Mouse (Mus musculus): Measurements from ENCODE around the gene Opa3.

The Opa3 gene

DNA sequence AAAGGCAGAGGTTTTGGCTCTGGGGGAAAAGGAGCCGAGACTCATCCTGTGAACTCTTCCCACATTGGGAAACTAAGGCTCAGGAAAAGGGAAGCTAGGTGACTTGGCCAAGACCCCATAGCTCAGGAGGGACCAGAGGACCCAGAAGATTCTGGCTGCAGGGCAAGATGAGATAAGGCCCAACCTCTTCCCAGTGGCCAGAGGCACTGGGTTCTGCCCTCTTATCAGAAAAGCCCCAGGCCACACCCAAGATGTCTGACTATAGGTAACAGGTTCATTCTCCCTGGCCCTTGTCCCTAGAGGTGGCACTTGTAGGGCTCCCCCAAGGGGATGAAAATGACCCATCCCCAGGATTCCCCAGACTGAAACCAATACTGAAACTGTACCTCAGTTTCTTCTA, 18.7 kb downstream of the Opa3 start:
- DNase-seq (ENCODE audit: low spot score in 2 of 2): no peak

DNA sequence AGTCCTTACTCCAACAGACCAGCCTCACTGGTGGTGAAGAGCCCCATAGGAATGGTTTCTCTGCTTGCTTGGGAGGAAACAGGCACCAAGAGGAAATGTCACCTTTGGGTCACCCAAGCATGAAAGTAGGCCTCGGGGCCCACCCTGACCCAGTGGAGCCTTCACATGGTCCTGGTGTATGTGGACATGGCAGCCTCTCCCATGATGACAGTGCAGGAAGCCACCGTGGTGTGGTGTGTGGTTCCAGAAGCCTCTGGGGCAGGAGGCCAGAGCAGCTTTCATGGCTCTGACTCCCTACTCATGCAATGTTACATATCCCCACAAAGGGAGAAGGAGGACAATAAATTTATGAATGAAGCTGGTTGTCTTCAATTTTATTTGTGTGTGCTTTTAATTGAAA, 19.4 kb downstream of the Opa3 start:
- no peak for DNase-seq (ENCODE audit: low spot score in 2 of 2)

DNA sequence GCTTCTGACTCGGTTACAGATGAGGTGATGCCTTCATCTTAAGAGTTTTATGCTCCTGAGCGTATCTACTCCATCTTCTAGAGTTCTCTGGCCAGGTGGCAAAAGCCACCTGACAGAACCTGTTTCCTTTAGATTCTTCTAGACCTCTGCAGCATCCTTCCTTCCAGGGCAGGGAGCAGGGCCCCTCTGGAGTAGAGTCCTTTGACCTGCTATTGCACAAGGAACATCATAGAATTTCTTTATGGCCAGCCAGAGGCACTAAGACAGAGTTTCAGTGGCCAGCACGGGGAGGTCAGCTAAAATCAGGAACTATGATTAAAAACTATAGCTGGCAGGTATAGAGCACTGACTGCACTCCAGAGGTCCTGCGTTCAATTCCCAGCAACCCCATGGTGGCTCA, 23.9 kb downstream of the Opa3 start:
- no peak for DNase-seq (ENCODE audit: low spot score in 2 of 2)

DNA sequence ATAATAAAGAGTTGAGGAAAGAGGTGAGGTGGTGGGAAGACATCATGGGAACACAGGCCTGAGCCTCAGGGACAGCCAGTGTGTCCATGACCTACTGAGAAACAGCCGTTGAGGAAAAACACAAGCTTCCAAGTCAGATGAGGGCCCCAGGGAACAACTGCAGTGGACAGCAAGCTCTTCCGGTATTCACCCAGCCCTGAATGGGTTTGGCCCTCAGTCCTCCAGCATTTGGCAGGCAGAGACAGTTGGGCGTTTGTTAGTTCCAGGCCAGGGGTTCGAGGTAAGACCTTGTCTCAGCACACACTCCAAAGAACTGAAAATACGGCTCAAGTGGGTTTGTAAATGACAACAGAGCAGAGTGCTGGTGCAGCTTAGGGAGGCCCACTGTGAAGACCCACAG, 25.3 kb downstream of the Opa3 start:
- no peak for DNase-seq (ENCODE audit: low spot score in 2 of 2)

DNA sequence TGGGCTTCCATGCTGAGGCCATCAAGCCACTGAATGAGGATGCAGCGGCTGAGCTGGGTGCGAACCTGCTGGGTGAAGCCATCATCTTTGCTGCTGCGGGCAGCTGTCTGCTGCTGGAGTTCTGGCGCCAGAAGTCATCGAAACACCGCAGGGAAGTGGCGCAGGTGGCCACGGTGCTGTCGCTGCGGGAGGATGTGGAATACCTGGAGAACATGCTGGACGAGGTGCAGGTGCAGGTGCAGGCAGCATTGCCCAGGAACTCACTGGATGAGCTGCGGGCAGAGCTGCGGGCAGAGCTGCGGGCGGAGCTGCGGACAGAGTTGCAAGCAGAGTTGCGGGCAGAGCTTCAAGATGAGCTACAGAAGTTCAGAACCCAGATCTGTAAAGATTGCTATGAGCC, 27.3 kb downstream of the Opa3 start:
- DNase-seq (ENCODE audit: low spot score in 2 of 2): no peak

DNA sequence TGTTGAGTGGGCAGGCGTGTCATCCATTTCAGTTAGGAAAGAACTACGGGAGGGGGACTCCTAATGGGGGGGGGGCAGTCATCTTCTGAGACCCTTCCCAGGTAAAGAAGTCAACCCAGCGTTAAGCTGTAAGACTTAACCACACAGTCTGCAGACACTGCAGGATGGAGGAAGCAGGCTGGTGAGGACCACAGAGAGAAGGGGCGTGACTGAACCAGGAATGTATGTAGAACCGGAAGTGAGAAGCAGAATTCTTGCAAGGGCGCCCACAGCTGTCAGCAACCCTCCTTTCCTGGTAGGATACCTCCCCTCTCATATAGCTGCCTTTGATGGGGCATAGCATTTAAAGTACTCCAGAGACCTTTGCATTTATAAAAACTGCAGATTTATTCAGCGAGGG, 28.4 kb downstream of the Opa3 start:
- DNase-seq (ENCODE audit: low spot score in 2 of 2): no peak

DNA sequence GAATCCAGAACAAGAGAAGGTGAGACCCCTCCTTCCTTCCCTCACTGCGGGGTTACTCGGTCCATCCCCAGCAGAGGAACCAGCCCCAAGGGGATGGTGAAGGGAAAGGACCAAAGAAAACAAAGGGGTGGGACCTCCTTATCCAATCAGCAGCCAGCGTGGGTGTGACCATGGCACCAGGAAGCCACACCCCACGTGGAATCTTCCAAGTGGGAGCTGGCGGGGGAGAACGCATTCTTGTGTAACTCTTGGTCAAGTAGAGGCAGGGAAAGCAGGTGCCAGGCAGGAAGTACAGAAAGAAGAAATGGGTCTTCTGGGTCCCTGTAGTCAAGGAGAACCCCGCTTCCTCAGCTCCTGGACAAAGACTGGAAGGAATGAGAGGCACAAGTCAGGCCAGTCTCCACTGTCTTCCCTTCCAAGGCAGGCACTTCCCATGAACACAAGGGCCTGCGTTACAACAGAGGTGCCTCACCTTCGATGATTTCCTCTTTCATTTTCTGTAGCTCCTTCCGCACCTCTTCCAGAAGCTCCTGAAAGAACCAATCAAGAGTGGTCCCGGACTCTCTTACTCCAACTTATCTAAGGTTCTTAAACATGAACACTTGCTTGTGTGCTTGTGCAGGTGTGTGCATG, 29.4 kb downstream of the Opa3 start:
- peak; percentile 50 to 62 for DNase-seq (ENCODE audit: low spot score in 2 of 2)

DNA sequence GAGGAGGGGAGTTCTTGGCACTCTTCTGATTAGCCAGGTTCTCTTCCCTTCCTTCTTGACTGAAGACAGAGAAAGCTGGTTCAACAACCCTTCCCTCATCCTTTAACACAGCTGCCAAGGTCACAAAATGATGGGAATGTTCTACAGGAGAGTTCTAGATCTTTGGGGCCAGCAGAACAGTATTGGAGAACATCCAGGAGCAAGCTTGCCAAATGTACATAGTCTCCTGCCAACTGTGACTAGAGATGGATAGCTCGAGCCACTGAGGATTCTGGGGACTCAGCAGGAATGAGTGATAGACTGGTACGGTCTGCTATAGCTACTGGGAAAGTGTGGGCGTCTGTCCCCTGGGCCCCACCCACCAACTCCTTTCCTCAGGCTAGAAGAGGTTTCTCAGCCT, 30.2 kb downstream of the Opa3 start:
- DNase-seq (ENCODE audit: low spot score in 2 of 2): no peak

DNA sequence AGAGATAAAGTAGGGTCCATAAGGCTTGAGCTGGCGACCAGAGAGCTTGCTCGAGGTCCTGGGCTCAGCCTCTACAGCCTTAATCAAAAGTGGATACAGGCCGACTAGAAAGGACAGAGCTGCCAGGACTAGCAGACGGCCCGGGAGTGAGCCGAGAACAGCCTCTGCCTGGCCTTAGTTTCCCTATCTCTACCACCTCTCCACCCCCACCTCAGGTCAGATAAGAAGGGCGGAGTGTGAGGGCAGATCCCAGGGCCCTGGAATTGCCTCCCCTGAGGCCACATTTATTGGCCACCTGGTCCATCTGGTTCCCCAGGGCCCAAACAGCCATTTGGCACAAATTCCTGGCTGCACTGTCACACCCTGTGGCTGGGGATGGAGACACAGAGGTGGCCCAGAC, 37.0 kb downstream of the Opa3 start:
- DNase-seq (ENCODE audit: low spot score in 2 of 2): no peak

DNA sequence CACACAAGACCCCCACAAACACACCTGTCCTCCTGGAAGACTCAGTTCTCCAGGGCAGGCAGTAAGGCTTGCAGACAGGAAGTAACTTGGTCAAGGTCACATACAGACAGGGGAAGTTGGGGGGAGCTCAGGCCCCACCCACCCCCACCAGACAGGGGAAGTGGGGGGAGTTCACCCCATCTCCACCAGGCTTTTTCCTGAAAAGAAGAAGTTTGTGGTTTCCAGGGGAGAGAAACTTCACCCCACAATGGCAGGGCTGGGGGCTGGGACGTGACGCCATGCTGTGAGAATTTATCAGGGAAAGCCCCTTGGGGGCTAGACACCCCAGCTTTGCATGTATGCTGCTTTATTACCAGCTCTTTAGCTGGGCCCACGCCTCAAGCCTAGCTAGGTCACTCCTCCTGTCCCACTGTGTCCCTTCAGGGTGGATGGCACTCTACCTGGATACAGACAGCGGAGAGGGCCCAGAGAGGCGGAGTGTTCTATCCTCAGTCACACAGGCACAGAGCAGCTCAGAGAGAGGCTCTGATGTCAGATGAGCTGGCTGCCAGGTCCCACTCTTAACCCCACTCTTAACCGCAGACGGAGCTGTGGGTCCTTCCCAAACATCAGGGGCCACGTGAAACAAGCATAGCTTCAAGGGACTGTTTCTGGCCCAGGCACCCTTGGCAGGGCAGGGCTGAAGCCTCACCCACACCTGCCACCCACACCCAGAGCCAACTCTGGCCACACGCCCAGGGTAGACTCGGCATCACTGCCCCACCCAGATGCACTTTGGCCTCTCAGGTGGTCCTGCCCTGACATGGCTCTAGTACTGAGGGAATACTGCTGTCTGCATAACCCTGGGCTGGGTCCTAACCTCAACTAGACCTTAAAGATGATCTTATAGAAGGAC, 38.0 kb downstream of the Opa3 start:
- no peak for DNase-seq (ENCODE audit: low spot score in 2 of 2)

DNA sequence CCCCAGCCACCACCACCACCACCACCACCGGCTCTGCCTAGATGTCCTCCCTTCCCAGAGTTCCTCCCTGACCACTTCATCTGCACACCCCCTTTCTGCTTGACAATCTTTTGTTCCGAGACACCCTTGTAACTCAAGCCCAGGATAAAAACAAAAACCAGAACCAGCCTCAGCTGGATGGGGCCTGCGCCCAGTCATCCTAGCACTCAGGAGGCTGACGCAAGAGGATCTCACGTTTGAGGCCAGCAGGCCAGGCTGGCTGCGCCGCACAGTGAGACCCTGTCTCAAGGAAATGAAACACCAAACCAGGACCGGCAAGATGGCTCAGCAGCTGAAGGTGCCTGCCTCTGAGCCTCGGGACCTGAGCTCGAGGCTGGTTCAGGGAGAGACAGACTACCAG, 38.9 kb downstream of the Opa3 start:
- DNase-seq (ENCODE audit: low spot score in 2 of 2): no peak

DNA sequence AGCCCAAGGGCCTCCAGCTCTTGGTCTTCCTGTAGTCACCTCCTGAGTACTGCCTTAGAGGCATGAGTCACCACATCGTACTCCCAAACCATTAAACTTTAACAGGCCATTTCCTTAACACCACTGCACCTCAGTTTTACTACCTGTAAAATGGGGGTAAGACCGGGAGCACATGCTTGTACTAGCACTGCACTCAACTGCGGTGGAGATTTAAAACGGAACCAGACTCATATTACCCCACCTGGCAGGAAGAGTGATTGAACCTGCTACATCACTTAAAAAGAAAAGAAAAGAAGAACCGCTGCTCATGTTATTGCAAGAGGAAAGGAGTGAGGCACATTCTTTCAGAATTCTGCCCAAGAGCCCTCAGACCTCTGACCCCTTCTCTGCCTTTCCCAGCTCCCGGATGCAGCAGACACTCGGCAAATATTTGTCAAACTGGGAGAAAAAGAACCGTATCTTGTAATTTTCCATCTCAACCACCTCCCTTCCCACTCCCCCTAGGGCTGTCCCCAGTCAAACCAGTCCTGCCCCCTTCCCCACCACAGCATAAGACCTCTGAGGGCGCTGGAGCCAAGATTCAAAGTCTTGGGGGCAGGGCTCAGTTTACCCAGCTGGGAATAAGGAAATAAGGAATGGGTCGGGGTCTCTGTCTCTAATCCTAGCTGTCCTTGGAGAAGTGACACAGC, 41.0 kb downstream of the Opa3 start:
- DNase-seq (ENCODE audit: low spot score in 2 of 2): no peak

DNA sequence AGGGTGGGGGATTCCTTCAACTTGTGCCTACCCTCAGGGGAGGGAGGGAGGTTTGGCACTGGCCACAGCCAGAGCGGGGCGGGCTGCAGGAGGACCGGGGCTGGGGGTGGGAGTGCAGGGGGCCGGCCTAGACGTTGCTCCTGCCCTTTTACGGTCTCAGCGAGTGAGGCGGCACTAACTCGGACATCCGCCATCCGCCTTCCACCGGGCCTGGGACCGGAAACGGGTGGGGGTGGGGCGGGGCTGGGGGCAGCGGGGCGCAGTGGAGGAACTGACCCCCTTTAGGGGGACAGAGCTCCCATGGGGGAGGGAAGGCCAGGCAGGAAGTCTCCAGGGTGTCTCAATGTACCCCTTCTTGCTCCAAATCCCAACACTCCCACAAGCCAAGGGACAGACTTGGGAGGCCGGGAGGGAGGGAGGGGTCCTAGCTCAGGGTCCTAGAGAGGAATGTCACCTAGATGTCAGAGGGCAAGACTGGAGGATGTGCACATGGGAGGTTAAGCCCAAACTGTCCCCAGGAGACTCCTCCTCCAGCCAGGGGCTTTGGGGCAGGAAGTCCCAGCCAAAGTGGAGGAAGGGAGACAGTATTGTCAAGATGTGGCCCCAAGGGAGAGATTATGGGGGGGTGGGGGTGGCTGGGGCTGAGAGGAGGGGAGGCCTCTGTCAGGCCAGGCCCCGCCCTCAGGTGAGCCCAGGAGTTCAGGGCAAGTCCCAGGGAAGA, 41.7 kb downstream of the Opa3 start:
- DNase-seq (ENCODE audit: low spot score in 2 of 2): peak in 1 of 2 experiments; percentile 32

DNA sequence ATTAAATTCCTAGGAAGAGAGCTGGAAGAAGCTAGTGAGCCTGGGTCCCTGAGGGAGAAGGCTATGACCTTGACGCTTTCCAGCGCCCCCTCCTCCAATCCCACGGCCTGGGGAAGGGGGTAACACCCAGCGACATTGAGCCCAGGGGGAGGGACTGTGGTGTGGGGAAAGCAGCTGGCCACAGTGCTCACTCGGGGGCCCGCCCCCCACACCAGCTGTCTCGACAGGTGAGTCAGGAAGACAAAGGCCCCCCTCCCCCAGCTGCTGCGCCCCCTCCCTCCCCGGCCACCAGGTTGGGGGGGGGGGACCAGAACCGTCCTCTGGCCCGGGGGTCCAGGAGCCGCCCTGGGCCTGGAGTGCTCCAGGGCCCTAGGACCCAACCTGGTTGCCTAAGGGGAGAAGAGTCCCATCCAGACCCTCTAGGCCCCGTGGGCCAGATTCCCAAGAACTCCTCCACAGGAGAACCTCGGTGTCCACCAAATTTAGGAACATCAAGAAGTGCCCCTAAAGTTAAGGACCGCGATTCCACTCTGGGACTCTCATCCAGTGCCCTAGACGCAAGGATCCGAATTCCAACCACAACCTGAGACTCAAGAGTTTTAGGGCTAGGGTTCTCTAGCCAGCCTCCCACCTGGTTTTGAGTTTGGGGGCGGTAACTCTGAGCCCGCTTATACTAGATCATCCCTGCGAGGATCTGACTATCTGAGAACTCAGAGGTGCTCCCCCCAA, 42.5 kb downstream of the Opa3 start:
- no peak for DNase-seq (ENCODE audit: low spot score in 2 of 2)

DNA sequence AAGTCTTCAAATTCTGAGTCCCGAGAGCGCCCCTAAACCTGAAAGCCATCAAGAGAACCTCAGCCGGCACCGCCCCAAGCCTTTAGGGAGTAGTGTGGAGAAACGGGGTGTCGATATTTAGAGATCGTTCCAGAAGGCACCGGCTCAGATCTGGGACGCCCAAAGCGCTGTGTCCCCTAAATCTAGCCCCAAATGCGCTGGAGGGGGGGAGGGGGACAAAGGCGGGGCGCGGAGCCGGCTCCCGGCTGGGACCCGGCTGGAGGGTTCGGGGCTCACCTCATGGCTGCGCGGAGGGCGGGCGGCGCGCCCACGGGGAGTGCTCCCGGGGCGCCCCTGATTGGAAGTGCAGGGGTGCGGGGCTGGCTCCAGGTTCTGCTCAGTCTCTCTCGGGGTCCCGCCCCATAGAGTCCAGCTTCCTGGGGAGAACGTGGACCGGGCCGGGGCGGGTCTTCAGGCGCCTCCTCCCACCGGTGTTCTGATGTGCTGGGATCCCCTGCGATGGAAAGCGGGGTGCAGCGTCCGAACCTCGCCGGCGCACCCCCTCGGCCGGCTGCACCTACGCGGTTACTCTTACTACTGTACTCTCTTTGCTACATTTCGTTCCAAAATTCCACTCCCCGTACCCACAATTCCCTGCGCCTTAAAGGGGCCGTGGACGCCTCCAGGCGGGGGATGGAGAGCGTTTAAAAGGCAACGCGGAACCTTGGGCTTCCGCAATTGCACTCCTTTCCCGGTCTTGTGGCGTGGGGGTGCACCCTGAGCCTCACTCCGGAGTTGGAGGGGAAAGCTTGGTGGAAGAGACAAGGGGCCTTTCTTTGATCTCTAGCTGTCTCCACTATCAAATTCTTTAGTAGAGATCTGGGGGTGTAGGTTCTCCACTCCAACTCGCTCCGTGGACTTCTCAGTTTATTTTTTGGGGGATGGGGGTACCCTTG, 43.4 kb downstream of the Opa3 start, which contains the start of gene Vasp:
TSS of gene Vasp (minus strand) at position 580 of the 935 bp plus-strand sequence.
- DNase-seq (ENCODE audit: low spot score in 2 of 2): peak; percentile 60 to 80

DNA sequence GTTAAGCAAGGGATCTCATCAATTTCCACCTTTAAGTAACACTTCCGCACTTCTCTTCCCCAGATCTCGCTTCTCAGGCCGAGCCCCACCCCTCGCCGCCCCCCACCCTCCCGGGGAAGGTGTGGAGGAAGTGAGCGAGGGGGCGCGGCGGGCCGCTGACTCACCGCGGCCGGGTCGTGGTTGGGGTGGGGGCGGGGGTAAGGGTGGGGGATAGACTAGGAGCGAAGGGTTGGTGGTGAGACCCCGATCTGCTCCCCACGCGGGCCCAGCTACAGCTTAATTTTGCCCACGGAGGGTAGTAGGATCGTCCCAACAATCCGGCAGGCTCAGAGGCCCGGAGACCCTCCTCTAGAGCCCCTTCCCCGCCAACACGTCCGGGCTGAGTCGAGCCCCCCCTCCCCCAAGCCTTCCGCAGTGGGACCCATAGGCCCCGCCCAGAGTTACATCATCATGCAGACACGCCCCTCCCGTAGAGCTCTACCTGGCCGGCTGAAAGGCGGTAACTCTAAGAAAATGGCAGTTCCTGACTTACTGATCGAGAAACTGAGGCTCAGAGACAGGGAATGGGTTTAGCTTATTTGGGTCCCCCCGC, 44.1 kb downstream of the Opa3 start:
- DNase-seq (ENCODE audit: low spot score in 2 of 2): peak in 1 of 2 experiments; percentile 48

DNA sequence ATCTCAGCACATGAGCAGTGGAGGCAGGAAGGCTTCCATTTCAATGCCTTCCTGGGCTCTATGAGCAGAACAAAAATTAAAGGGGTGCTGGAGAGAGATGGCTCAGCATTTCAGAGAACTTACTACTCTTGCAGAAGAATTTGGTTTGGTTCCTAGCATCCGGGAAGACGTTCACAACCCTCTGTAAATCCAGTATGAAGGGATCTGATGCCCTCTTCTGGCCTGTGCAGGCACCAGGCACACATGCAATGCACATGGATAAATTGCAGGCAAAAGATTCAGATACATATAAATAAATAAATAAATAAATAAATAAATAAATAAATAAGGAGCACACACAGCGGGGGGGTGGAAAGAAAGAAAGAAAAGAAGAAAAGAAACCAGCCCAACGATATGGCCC, 48.1 kb downstream of the Opa3 start:
- DNase-seq (ENCODE audit: low spot score in 2 of 2): no peak

DNA sequence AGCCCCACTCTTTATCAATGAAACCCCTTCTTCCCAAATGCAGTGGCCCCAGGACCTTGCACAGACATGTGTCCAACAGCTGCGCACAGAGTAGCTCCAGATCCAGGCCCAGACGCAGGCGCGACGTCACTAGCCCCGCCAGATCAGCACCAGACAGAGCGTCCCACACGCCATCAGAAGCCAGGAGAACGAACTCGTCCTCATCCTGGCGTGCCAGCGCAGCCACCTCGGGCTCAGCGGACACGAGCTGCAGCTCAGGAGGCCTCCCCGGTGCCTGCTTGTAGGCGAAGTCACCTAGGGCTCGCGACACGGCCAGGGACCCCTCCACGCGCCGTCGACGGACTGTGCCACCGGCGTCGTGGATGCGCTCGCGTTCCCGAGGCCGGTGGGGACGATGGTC, 50.9 kb downstream of the Opa3 start:
- no peak for DNase-seq (ENCODE audit: low spot score in 2 of 2)

DNA sequence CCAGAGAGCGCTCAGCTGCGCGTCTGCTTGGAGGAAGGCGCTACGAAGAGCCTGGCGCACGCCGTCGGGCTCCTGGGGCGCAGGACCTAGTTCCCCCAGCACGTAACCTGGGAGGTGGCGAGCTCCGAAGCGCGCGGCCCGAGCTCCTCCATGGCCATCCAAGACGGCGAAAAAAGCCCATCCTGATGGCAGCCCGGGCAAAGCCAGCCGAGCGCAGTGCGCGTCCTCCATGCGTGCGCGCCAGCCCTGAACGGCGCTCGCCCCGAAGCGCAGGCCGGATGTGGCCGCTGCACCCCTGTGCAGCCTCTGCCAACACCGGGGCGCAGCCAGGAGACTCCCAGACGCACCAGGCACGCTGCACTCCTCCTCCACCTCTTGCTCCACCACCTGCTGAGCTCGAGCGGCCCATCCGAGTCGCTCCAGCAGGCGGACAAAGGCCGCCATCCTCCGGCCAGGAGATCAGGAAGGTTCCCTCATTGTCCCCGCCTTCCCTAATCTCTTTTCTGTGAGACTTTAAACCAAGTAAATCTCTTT, 51.5 kb downstream of the Opa3 start, which contains the start of gene Ppm1n:
TSS of gene Ppm1n (minus strand) at position 484 of the 534 bp plus-strand sequence.
- DNase-seq (ENCODE audit: low spot score in 2 of 2): no peak

Data from frontal cortex, postnatal 10 days (tissue).